Mouse (Mus musculus): ENCODE results near the gene Ncoa5. TPM values are rescaled to one million over a fixed set of nuclear protein-coding genes. Genes with fewer than 3 reads are reported as not detected.

Gene Ncoa5
- polyA plus RNA-seq, 1 experiment: 31.3 TPM

DNA sequence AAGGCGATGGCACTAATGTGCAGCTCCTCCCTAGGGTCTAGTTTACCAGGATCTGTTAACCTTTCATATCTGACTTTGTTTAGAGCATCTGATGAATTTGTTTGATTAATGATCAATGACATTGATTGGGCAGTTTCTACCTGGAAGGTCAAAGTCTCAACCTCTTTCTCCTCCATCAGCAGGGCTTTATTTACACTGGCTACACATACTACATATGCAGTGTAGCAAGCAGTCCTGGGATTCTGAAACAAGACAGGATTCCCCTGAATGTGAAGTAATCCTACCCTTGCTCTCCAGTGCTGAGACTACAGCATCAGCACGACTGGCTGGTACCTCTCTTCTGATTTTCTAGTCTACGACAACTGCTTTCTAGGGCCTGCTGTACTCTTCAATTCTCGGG, 27.9 kb downstream of the Ncoa5 start:
- no peak overlapping the region for H3K27ac ChIP-seq (ENCODE audit: insufficient read depth, low read depth, low read length)
- peaks cover 2% of the 10 kb centered on the region; the same call in 1 of the 2 replicates for H3K4me1 ChIP-seq (ENCODE audit: control insufficient read depth, insufficient read depth, low read length)
- no peak for TF ChIP-seq POLR2A (IDR thresholded peaks at IDR 0.05; ENCODE audit: low read depth, low read length)
- DNase-seq: no peak
- H3K36me3 ChIP-seq (ENCODE audit: control insufficient read depth, insufficient read depth, low read length): peaks cover 3% of the 10 kb centered on the region
- no peaks in the 10 kb centered on the region for H3K27me3 ChIP-seq (replicated peaks; ENCODE audit: control insufficient read depth, insufficient read depth, low read length)
- 93% methylated on average over 4 of the region's 4 CpGs for WGBS
- no peak overlapping the region for H3K4me3 ChIP-seq (ENCODE audit: insufficient read depth, low read depth, low read length)

DNA sequence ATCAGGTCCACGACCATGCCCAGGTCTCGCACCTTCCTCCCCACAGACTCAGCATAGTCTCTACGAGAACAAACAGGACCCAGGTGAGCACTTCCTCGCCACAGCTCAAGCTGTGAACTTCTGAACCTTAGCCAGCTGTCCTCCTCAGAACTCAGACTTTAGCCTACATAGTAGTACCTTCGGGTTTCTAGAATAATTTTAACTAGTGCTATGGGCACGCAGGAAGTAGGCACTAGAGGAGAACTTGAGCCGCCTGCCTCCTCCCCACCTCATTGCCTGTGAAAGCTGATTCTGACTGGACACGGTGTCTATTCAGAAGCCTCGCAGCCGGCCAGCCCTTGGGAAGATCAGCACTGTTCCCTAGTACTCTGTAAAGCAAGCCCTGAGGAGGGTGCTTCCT, 30.4 kb downstream of the Ncoa5 start:
- TF ChIP-seq POLR2A (IDR thresholded peaks at IDR 0.05; ENCODE audit: low read depth, low read length) (no peak), CTCF (conservative IDR thresholded peaks at IDR 0.05; ENCODE audit: insufficient read depth, insufficient read length, low read depth, low read length) (no peak)
- peak overlapping the region; percentile 48 for H3K27ac ChIP-seq (ENCODE audit: insufficient read depth, low read depth, low read length)
- H3K27me3 ChIP-seq (replicated peaks; ENCODE audit: control insufficient read depth, insufficient read depth, low read length): no peaks in the 10 kb centered on the region
- peaks cover 2% of the 10 kb centered on the region; the same call in 1 of the 2 replicates for H3K4me1 ChIP-seq (ENCODE audit: control insufficient read depth, insufficient read depth, low read length)
- peak; percentile 58 for DNase-seq
- WGBS: 69% methylated on average over 10 of the region's 10 CpGs
- no peak overlapping the region for H3K4me3 ChIP-seq (ENCODE audit: insufficient read depth, low read depth, low read length)
- peaks cover 3% of the 10 kb centered on the region for H3K36me3 ChIP-seq (ENCODE audit: control insufficient read depth, insufficient read depth, low read length)

DNA sequence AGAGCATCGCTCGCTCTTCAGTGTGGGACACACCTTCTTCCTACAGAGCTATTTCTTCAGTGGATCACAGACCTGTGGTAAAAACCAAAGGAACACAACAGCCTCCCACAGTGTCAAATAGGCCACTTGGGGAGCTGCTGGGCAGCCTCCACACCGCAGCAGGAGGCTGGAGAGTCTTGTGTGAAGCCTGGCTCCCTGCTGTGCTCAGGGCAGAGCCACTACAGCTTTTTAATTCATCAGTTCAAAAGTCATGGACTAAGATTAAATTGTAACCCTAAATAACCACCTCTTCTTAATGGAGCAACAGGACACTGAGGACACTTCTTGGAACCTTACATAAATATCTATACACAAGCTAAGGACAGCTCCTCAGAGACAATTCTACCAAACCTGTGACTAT, 31.6 kb downstream of the Ncoa5 start:
- H3K36me3 ChIP-seq (ENCODE audit: control insufficient read depth, insufficient read depth, low read length): no peaks in the 10 kb centered on the region; the same call in none of the 2 replicates
- H3K4me1 ChIP-seq (ENCODE audit: control insufficient read depth, insufficient read depth, low read length): peaks cover 6% of the 10 kb centered on the region; the same call in 1 of the 2 replicates
- TF ChIP-seq POLR2A (IDR thresholded peaks at IDR 0.05; ENCODE audit: low read depth, low read length): no peak
- no peak; the same call in 1 of the 2 replicates for TF ChIP-seq CTCF (conservative IDR thresholded peaks at IDR 0.05; ENCODE audit: insufficient read depth, insufficient read length, low read depth, low read length)
- peak overlapping the region; percentile 48 for H3K27ac ChIP-seq (ENCODE audit: insufficient read depth, low read depth, low read length)
- WGBS: 71% methylated on average over 3 of the region's 3 CpGs
- H3K4me3 ChIP-seq (ENCODE audit: insufficient read depth, low read depth, low read length): no peak overlapping the region
- H3K27me3 ChIP-seq (replicated peaks; ENCODE audit: control insufficient read depth, insufficient read depth, low read length): no peaks in the 10 kb centered on the region
- peak; percentile 75 for DNase-seq

DNA sequence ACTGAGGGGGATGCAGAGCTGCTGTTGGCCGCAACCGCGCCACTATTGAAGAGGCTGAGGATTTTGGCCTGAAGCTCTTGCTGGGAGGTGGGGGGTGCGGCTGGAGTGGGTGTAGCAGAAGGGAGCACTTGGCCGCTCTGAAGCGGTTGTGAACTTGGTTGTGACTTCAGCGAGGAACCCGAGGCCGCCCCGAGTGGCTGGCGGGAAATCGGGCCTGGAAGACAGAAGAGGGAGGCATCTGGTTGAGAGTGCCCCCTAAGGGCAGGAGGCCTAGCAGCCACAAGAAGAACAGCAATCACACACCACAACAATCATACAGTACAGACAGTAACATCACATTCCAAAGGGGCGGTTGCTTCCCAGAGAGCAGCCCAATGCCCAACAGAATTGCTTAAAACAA, 32.7 kb downstream of the Ncoa5 start:
- DNase-seq: no peak
- peaks cover 6% of the 10 kb centered on the region; the same call in 1 of the 2 replicates for H3K4me1 ChIP-seq (ENCODE audit: control insufficient read depth, insufficient read depth, low read length)
- TF ChIP-seq CTCF (conservative IDR thresholded peaks at IDR 0.05; ENCODE audit: insufficient read depth, insufficient read length, low read depth, low read length): 0 out of 2 replicates have a peak, but pooled peaks have one; percentile 7
- TF ChIP-seq POLR2A (IDR thresholded peaks at IDR 0.05; ENCODE audit: low read depth, low read length): no peak
- H3K36me3 ChIP-seq (ENCODE audit: control insufficient read depth, insufficient read depth, low read length): no peaks in the 10 kb centered on the region; the same call in 1 of the 2 replicates
- H3K27me3 ChIP-seq (replicated peaks; ENCODE audit: control insufficient read depth, insufficient read depth, low read length): no peaks in the 10 kb centered on the region
- no peak overlapping the region for H3K4me3 ChIP-seq (ENCODE audit: insufficient read depth, low read depth, low read length)
- H3K27ac ChIP-seq (ENCODE audit: insufficient read depth, low read depth, low read length): no peak overlapping the region
- 94% methylated on average over 13 of the region's 13 CpGs for WGBS

DNA sequence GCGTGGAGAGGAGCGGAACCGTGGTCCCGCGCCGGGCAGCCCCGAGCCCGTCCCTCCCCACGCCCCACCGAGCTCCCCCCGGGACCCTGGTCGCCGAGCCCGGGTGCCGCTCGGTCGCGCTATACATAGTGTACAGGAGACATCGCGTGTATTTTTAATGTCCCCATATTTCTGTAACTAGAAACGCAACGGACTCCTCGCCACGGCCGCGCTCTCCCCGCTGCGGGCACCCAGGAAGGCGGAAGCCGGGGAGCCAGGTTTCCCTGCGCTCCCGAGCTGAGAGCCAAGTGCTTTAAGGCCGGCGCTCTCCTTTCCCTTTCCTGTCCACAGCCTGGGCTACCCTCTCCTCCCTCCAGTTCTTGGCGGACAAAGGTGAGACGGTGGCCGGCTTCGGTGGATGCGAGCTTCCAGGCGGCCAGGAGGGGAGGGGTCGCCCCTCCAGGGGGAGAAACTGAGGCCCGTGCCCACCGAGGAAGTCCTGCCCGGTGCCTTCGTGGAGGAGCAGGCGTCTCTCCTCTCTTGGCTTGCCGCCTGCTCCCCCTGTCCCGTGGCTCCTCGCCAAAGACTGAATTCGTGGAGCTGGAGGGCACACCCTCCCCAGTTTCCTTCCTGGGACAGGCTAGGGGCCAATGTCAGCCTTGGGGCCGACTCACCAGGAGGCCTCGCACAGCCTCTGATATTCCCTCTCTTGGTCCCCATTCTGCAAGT, 36.8 kb downstream of the Ncoa5 start:
- Histone ChIP-seq H3K4me3 (ENCODE audit: insufficient read depth, low read depth, low read length) (peak overlapping the region; percentile 7; the same call in 1 of the 2 replicates), H3K4me1 (ENCODE audit: control insufficient read depth, insufficient read depth, low read length) (peaks cover 4% of the 10 kb centered on the region; the same call in 1 of the 2 replicates), H3K36me3 (ENCODE audit: control insufficient read depth, insufficient read depth, low read length) (no peaks in the 10 kb centered on the region; the same call in 1 of the 2 replicates), H3K27me3 (replicated peaks; ENCODE audit: control insufficient read depth, insufficient read depth, low read length) (no peaks in the 10 kb centered on the region), H3K27ac (ENCODE audit: insufficient read depth, low read depth, low read length) (no peak overlapping the region)
- TF ChIP-seq CTCF (conservative IDR thresholded peaks at IDR 0.05; ENCODE audit: insufficient read depth, insufficient read length, low read depth, low read length) (no peak), POLR2A (IDR thresholded peaks at IDR 0.05; ENCODE audit: low read depth, low read length) (no peak)
- 1% methylated on average over 51 of the region's 52 CpGs for WGBS
- DNase-seq: peak; percentile 77

DNA sequence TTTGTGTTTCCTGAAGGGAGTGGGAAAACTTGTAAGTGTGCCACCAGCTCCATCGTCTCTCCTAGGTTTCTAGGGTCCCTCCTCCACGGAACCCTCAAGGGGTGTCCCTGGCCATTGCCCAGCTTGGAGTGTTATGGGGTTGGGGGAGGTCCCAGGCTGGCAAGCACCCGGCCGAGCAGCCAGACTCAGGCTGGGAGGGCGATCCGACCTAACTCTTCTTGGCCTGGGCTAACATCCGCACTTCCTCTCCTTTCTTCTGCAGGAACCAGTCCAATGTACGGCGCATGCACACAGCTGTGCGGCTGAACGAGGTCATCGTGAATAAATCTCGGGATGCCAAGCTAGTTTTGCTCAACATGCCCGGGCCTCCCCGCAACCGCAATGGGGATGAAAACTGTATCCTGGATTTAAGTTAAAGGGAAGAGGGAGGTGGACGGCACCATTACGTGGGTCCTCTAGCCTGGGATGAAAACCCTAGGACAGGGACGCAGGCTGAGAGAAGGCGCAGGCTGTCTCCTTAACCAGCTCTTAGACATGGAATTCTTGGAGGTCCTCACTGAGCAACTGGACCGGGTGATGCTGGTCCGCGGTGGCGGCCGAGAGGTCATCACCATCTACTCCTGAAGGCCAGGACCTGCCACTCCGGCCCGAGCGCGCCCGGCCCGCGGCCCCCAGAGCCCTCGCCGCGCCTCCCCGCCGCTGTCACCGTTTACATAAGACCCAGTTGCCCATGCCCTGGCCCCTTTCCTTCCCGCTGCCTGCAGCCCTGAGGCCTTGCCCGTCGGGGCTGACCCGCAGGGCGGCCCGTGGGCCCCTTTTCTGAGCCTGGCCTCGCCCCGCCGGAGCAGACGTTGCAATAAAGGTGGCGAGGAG, 37.6 kb downstream of the Ncoa5 start:
- Histone ChIP-seq H3K4me1 (ENCODE audit: control insufficient read depth, insufficient read depth, low read length) (peaks cover 4% of the 10 kb centered on the region; the same call in 1 of the 2 replicates), H3K4me3 (ENCODE audit: insufficient read depth, low read depth, low read length) (peak overlapping the region; percentile 7; the same call in 1 of the 2 replicates), H3K27ac (ENCODE audit: insufficient read depth, low read depth, low read length) (no peak overlapping the region), H3K36me3 (ENCODE audit: control insufficient read depth, insufficient read depth, low read length) (no peaks in the 10 kb centered on the region), H3K27me3 (replicated peaks; ENCODE audit: control insufficient read depth, insufficient read depth, low read length) (no peaks in the 10 kb centered on the region)
- WGBS: 10% methylated on average over 49 of the region's 49 CpGs
- no peak for TF ChIP-seq POLR2A (IDR thresholded peaks at IDR 0.05; ENCODE audit: low read depth, low read length)
- no peak for TF ChIP-seq CTCF (conservative IDR thresholded peaks at IDR 0.05; ENCODE audit: insufficient read depth, insufficient read length, low read depth, low read length)
- DNase-seq: no peak

DNA sequence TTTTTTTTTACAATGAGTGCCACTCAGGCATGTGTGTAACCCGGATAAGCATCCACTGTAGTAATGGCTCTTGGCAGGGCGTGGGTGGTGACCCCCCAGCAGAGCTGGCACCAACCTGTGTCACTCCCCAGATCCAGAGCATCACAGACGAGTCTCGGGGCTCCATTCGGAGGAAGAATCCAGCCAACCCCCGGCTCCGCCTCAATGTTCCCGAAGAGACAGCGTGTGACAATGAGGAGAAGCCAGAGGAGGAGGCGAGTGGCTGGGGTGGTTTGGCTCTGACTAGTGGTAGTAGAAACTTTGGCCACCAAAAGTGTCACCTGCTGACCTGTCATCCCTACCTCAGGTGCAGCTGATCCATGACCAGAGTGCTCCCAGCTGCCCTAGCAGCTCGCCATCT, 38.7 kb downstream of the Ncoa5 start:
- Histone ChIP-seq H3K4me3 (ENCODE audit: insufficient read depth, low read depth, low read length) (no peak overlapping the region), H3K4me1 (ENCODE audit: control insufficient read depth, insufficient read depth, low read length) (peaks cover 4% of the 10 kb centered on the region; the same call in 1 of the 2 replicates), H3K36me3 (ENCODE audit: control insufficient read depth, insufficient read depth, low read length) (no peaks in the 10 kb centered on the region), H3K27ac (ENCODE audit: insufficient read depth, low read depth, low read length) (no peak overlapping the region), H3K27me3 (replicated peaks; ENCODE audit: control insufficient read depth, insufficient read depth, low read length) (no peaks in the 10 kb centered on the region)
- 67% methylated on average over 11 of the region's 11 CpGs for WGBS
- no peak for DNase-seq
- no peak for TF ChIP-seq POLR2A (IDR thresholded peaks at IDR 0.05; ENCODE audit: low read depth, low read length)
- no peak for TF ChIP-seq CTCF (conservative IDR thresholded peaks at IDR 0.05; ENCODE audit: insufficient read depth, insufficient read length, low read depth, low read length)
